In genomic region chr3:89147101-89147978, GRCm38 (mm10) we compare ENCODE assay signal across 7 mouse cellular contexts. TPM values are rescaled to one million over a fixed set of nuclear protein-coding genes. Genes with fewer than 3 reads are reported as not detected.
DNase-seq lines count a peak whose midpoint lies in the region; ATAC-seq and TF ChIP-seq lines count a peak whose summit lies in the region.

No protein-coding gene starts in this region.

- no peak overlapping the region for H3K4me2 ChIP-seq in hindbrain, embryonic 16.5 days (ENCODE audit: low read length)
- peak overlapping the region; percentile 72 for H3K4me2 ChIP-seq in liver, embryonic 11.5 days
- peak overlapping the region; percentile 25 for H3K4me2 ChIP-seq in neural tube, embryonic 15.5 days

- H3K4me3 ChIP-seq in ES-Bruce4 (ENCODE audit: low read depth, low read length), result peak overlapping the region; percentile 57
- no peak overlapping the region for H3K4me3 ChIP-seq in hindbrain, embryonic 16.5 days (ENCODE audit: low read length)
- H3K4me3 ChIP-seq in liver, embryonic 11.5 days (ENCODE audit: low read depth, low read length), result peak overlapping the region; percentile 32
- H3K4me3 ChIP-seq in neural tube, embryonic 15.5 days (replicated peaks), result no peak overlapping the region

- no peak for TF ChIP-seq CTCF in ES-Bruce4 (IDR thresholded peaks at IDR 0.05; ENCODE audit: low read depth, low read length)

- H3K27me3 ChIP-seq in ES-Bruce4 (ENCODE audit: control insufficient read depth, insufficient read depth, low read length, poor library complexity, severe bottlenecking), result no peaks in the 10 kb centered on the region
- H3K27me3 ChIP-seq in hindbrain, embryonic 16.5 days (replicated peaks; ENCODE audit: control insufficient read depth, insufficient read depth, low read length), result no peaks in the 10 kb centered on the region
- H3K27me3 ChIP-seq in liver, embryonic 11.5 days (replicated peaks; ENCODE audit: control insufficient read depth, insufficient read depth, low read length), result peaks cover 26% of the 10 kb centered on the region
- peaks cover 17% of the 10 kb centered on the region; the same call in 1 of the 2 replicates for H3K27me3 ChIP-seq in neural tube, embryonic 15.5 days (replicated peaks)

- no peak for TF ChIP-seq POLR2A in ES-Bruce4 (IDR thresholded peaks at IDR 0.05; ENCODE audit: insufficient read depth, low read length)

- no peaks in the 10 kb centered on the region for H3K4me1 ChIP-seq in ES-Bruce4 (ENCODE audit: control insufficient read depth, insufficient read depth, low read length)
- no peaks in the 10 kb centered on the region for H3K4me1 ChIP-seq in hindbrain, embryonic 16.5 days (ENCODE audit: control insufficient read depth, insufficient read depth, low read depth, low read length)
- H3K4me1 ChIP-seq in liver, embryonic 11.5 days (replicated peaks; ENCODE audit: control insufficient read depth, insufficient read depth, low read length), result peaks cover 22% of the 10 kb centered on the region; the same call in 1 of the 2 replicates
- no peaks in the 10 kb centered on the region for H3K4me1 ChIP-seq in neural tube, embryonic 15.5 days

- no peaks in the 10 kb centered on the region for H3K9me3 ChIP-seq in ES-Bruce4 (replicated peaks; ENCODE audit: control insufficient read depth, insufficient read depth, low read length, poor library complexity, severe bottlenecking)
- H3K9me3 ChIP-seq in hindbrain, embryonic 16.5 days (ENCODE audit: control insufficient read depth, low read length), result no peaks in the 10 kb centered on the region
- H3K9me3 ChIP-seq in liver, embryonic 11.5 days (ENCODE audit: control insufficient read depth, low read length), result no peaks in the 10 kb centered on the region
- H3K9me3 ChIP-seq in neural tube, embryonic 15.5 days (replicated peaks), result no peaks in the 10 kb centered on the region

- H3K27ac ChIP-seq in ES-Bruce4 (ENCODE audit: insufficient read depth, low read length), result no peak overlapping the region
- H3K27ac ChIP-seq in hindbrain, embryonic 16.5 days (ENCODE audit: low read depth, low read length), result no peak overlapping the region
- H3K27ac ChIP-seq in liver, embryonic 11.5 days (ENCODE audit: low read depth, low read length), result peak overlapping the region; percentile 73
- no peak overlapping the region for H3K27ac ChIP-seq in neural tube, embryonic 15.5 days (replicated peaks)

- peak; percentile 55 for DNase-seq in ZHBTc4 (ENCODE audit: low read depth, low spot score)
- peak; percentile 82 for DNase-seq in liver, embryonic 11.5 days (ENCODE audit: low spot score)
- DNase-seq in T-cell, adult 2 months (ENCODE audit: low spot score), result no peak
- no peak for DNase-seq in gastrocnemius, postnatal 10 days

- H3K9ac ChIP-seq in ES-Bruce4 (ENCODE audit: low read depth, poor library complexity, severe bottlenecking), result peak overlapping the region; percentile 34
- H3K9ac ChIP-seq in hindbrain, embryonic 16.5 days (ENCODE audit: low read depth, low read length), result no peak overlapping the region
- peak overlapping the region; percentile 61 for H3K9ac ChIP-seq in liver, embryonic 11.5 days (ENCODE audit: low read depth, low read length)
- no peak overlapping the region for H3K9ac ChIP-seq in neural tube, embryonic 15.5 days (replicated peaks)

- H3K36me3 ChIP-seq in ES-Bruce4 (ENCODE audit: control insufficient read depth, insufficient read depth, low read length, poor library complexity, severe bottlenecking), result no peaks in the 10 kb centered on the region
- H3K36me3 ChIP-seq in hindbrain, embryonic 16.5 days (ENCODE audit: control insufficient read depth, insufficient read depth, low read length), result peaks cover 7% of the 10 kb centered on the region; the same call in 1 of the 2 replicates
- H3K36me3 ChIP-seq in liver, embryonic 11.5 days (ENCODE audit: control insufficient read depth, insufficient read depth, low read length), result peaks cover 18% of the 10 kb centered on the region
- peaks cover 22% of the 10 kb centered on the region for H3K36me3 ChIP-seq in neural tube, embryonic 15.5 days

- ATAC-seq in hindbrain, embryonic 16.5 days, result peak; percentile 25
- peak; percentile 89 for ATAC-seq in liver, embryonic 11.5 days (replicated peaks; ENCODE audit: low FRiP score)
- ATAC-seq in neural tube, embryonic 15.5 days (ENCODE audit: low FRiP score), result no peak; the same call in 1 of the 2 replicates

- WGBS in hindbrain, embryonic 16.5 days, result 22% methylated on average over 26 of the region's 26 CpGs
- 22% methylated on average over 26 of the region's 26 CpGs for WGBS in liver, embryonic 11.5 days
- WGBS in neural tube, embryonic 15.5 days, result 21% methylated on average over 26 of the region's 26 CpGs

- TF ChIP-seq EP300 in ES-Bruce4 (IDR thresholded peaks at IDR 0.05; ENCODE audit: insufficient read depth, low read depth, low read length), result no peak

RNA-seq across cellular contexts. Expression of gene Pklr, which starts 11.4 kb away (rescaled TPM):
- polyA plus RNA-seq in ES-Bruce4 (2011; ENCODE audit: insufficient read depth, insufficient read length, low read depth, missing spikeins), result 0.21 TPM in 1 of 2 replicates, not detected in the other
- polyA plus RNA-seq in hindbrain, embryonic 16.5 days (2015; fragmentation: Nextera tagmentation; extraction: Ambion mirVana), result 0.10 and 0.11 TPM in 2 replicates
- polyA plus RNA-seq in liver, embryonic 11.5 days (2014; fragmentation: Nextera tagmentation; extraction: Ambion mirVana), result 117 and 144 TPM in 2 replicates
- polyA plus RNA-seq in neural tube, embryonic 15.5 days (2015; fragmentation: Nextera tagmentation; extraction: Ambion mirVana), result 0.06 and 1.4 TPM in 2 replicates
- under 1 TPM in 1 of 2 experiments, not detected in 1; 0.41 TPM for total RNA-seq in gastrocnemius, postnatal 10 days (2021)

RNA-seq across cellular contexts. Expression of gene Hcn3, which starts 12.7 kb away (rescaled TPM):
- 2.2 and 4.7 TPM in 2 replicates for polyA plus RNA-seq in ES-Bruce4 (2011; ENCODE audit: insufficient read depth, insufficient read length, low read depth, missing spikeins)
- polyA plus RNA-seq in hindbrain, embryonic 16.5 days (2015; fragmentation: Nextera tagmentation; extraction: Ambion mirVana), result 58.1 and 58.4 TPM in 2 replicates
- polyA plus RNA-seq in liver, embryonic 11.5 days (2014; fragmentation: Nextera tagmentation; extraction: Ambion mirVana), result 1.2 and 1.6 TPM in 2 replicates
- 44.8 and 59.3 TPM in 2 replicates for polyA plus RNA-seq in neural tube, embryonic 15.5 days (2015; fragmentation: Nextera tagmentation; extraction: Ambion mirVana)
- 1 to 10 TPM in 1 of 2 experiments, under 1 TPM in 1; 0.12 to 1.1 TPM for total RNA-seq in gastrocnemius, postnatal 10 days (2021)

RNA-seq across cellular contexts. Expression of gene Clk2, which starts 17.3 kb away (rescaled TPM):
- 79.4 and 82.9 TPM in 2 replicates for polyA plus RNA-seq in ES-Bruce4 (2011; ENCODE audit: insufficient read depth, insufficient read length, low read depth, missing spikeins)
- polyA plus RNA-seq in hindbrain, embryonic 16.5 days (2015; fragmentation: Nextera tagmentation; extraction: Ambion mirVana), result 17.3 and 18.8 TPM in 2 replicates
- polyA plus RNA-seq in liver, embryonic 11.5 days (2014; fragmentation: Nextera tagmentation; extraction: Ambion mirVana), result 18.8 and 22.8 TPM in 2 replicates
- polyA plus RNA-seq in neural tube, embryonic 15.5 days (2015; fragmentation: Nextera tagmentation; extraction: Ambion mirVana), result 20.2 and 22.5 TPM in 2 replicates
- total RNA-seq in gastrocnemius, postnatal 10 days (2021), result 10 to 100 TPM; 21.5 to 32.6 TPM

RNA-seq across cellular contexts. Expression of gene Scamp3, which starts 29.9 kb away (rescaled TPM):
- polyA plus RNA-seq in ES-Bruce4 (2011; ENCODE audit: insufficient read depth, insufficient read length, low read depth, missing spikeins), result 74.8 and 75.7 TPM in 2 replicates
- polyA plus RNA-seq in hindbrain, embryonic 16.5 days (2015; fragmentation: Nextera tagmentation; extraction: Ambion mirVana), result 166 and 172 TPM in 2 replicates
- polyA plus RNA-seq in liver, embryonic 11.5 days (2014; fragmentation: Nextera tagmentation; extraction: Ambion mirVana), result 110 and 116 TPM in 2 replicates
- polyA plus RNA-seq in neural tube, embryonic 15.5 days (2015; fragmentation: Nextera tagmentation; extraction: Ambion mirVana), result 163 and 168 TPM in 2 replicates
- total RNA-seq in gastrocnemius, postnatal 10 days (2021), result 10 to 100 TPM; 36.7 to 40.0 TPM

RNA-seq across cellular contexts. Expression of gene Fam189b, which starts 35.6 kb away (rescaled TPM):
- 21.7 and 25.7 TPM in 2 replicates for polyA plus RNA-seq in ES-Bruce4 (2011; ENCODE audit: insufficient read depth, insufficient read length, low read depth, missing spikeins)
- 35.4 and 40.8 TPM in 2 replicates for polyA plus RNA-seq in hindbrain, embryonic 16.5 days (2015; fragmentation: Nextera tagmentation; extraction: Ambion mirVana)
- 12.7 and 13.5 TPM in 2 replicates for polyA plus RNA-seq in liver, embryonic 11.5 days (2014; fragmentation: Nextera tagmentation; extraction: Ambion mirVana)
- 41.4 and 47.2 TPM in 2 replicates for polyA plus RNA-seq in neural tube, embryonic 15.5 days (2015; fragmentation: Nextera tagmentation; extraction: Ambion mirVana)
- total RNA-seq in gastrocnemius, postnatal 10 days (2021), result 10 to 100 TPM; 11.1 to 12.9 TPM

Comparison
In these comparisons a context has a peak if more than half of its experiments do, and no peak if none do; other contexts are left out.
1. H3K4me3 ChIP-seq: peak in ES-Bruce4 (single experiment) and liver, embryonic 11.5 days (single experiment); none in hindbrain, embryonic 16.5 days (single experiment) and neural tube, embryonic 15.5 days (single experiment).
2. H3K9ac ChIP-seq: peak in ES-Bruce4 (single experiment) and liver, embryonic 11.5 days (single experiment); none in hindbrain, embryonic 16.5 days (single experiment) and neural tube, embryonic 15.5 days (single experiment).
3. DNase-seq: peak in ZHBTc4 (single experiment) and liver, embryonic 11.5 days (single experiment); none in T-cell, adult 2 months (single experiment) and gastrocnemius, postnatal 10 days (single experiment).
4. RNA of gene Pklr, which starts 11.4 kb away (polyA plus RNA-seq): 117 to 144 TPM in liver, embryonic 11.5 days; 0.21 TPM in ES-Bruce4, 0.10 to 0.11 TPM in hindbrain, embryonic 16.5 days and 0.06 to 1.4 TPM in neural tube, embryonic 15.5 days; every median in the first group is over 10 times any median in the second.